Mouse (Mus musculus) cerebellum, adult 2 months (tissue): ENCODE results near the gene Ostf1. TPM values are rescaled to one million over a fixed set of nuclear protein-coding genes. Genes with fewer than 3 reads are reported as not detected.

Source experiments
- DNase-seq, 2 experiments: peaks; one replicate each; pipeline ENCODE4 v3.0.0; 2021
- H3K27ac ChIP-seq: fragments of 200-500 bp; 2 replicates; pipeline ENCODE4 v1.5.1; 2012; ENCODE audit warnings: low read length, control low read depth, inconsistent platforms; ENCODE audit not compliant: insufficient read depth
- H3K27me3 ChIP-seq: fragments of 200-500 bp; 2 replicates; pipeline ENCODE4 v1.6.1; 2012; ENCODE audit warnings: inconsistent platforms, mild to moderate bottlenecking, low read length, moderate library complexity; ENCODE audit not compliant: control insufficient read depth, insufficient read depth
- H3K4me1 ChIP-seq: fragments of 200-500 bp; 2 replicates; pipeline ENCODE4 v1.6.1; 2011; ENCODE audit warnings: low read length; ENCODE audit not compliant: control insufficient read depth, insufficient read depth
- H3K4me3 ChIP-seq: fragments of 200-500 bp; replicated peaks from 2 replicates; pipeline ENCODE3; 2011; ENCODE audit warnings: mild to moderate bottlenecking, low read depth, low read length, control low read depth; ENCODE audit not compliant: insufficient read depth
- CTCF ChIP-seq: fragments of 200-500 bp; IDR thresholded peaks from 2 replicates; pipeline ENCODE4 v1.5.1; 2011; ENCODE audit warnings: low read depth, mild to moderate bottlenecking, control low read depth, low read length, moderate library complexity, borderline replicate concordance; ENCODE audit not compliant: insufficient read depth
- POLR2A ChIP-seq: fragments of 200-500 bp; IDR thresholded peaks from 2 replicates; pipeline ENCODE4 v1.6.1; 2011; ENCODE audit warnings: low read length, control low read depth, borderline replicate concordance; ENCODE audit not compliant: insufficient read depth
- WGBS: fragments of 180-500 bp; shearing (Covaris S2); methylation state at CpG from one replicate; pipeline ENCODE4 v1.1.7; 2018; 5-methylcytosine and 5-hydroxymethylcytosine counted together
- polyA plus RNA-seq: library from polyadenylated mRNA; depleted of rRNA; stranded (reverse); fragments of >200 nt; gene quantifications from 2 replicates; pipeline ENCODE4 v1.2.3, GENCODE M21; 2012

Gene Ostf1
- polyA plus RNA-seq, 1 experiment, result 29.0 TPM

- no peak for DNase-seq
- Histone ChIP-seq H3K27ac (no peak overlapping the region), H3K4me1 (no peaks in the 10 kb centered on the region), H3K27me3 (no peaks in the 10 kb centered on the region), H3K4me3 (peak overlapping the region; percentile 71)
- TF ChIP-seq CTCF, result no peak
- TF ChIP-seq POLR2A, result no peak
- WGBS, result 18% methylated on average over 17 of the region's 17 CpGs
These were observed 1.2 kb downstream of the Ostf1 start for GRCm38 (mm10) chr19:18630221-18631119.

- Histone ChIP-seq H3K27ac (no peak overlapping the region), H3K4me1 (no peaks in the 10 kb centered on the region), H3K4me3 (no peak overlapping the region), H3K27me3 (no peaks in the 10 kb centered on the region)
- TF ChIP-seq POLR2A (no peak), CTCF (no peak)
- 85% methylated on average over 1 of the region's 1 CpGs for WGBS
- no peak for DNase-seq
These were observed 2.0 kb downstream of the Ostf1 start for GRCm38 (mm10) chr19:18629589-18629988.

- no peaks in the 10 kb centered on the region for H3K27me3 ChIP-seq
- no peaks in the 10 kb centered on the region for H3K4me1 ChIP-seq
- no peak for DNase-seq
- WGBS, result 68% methylated on average over 2 of the region's 2 CpGs
- no peak overlapping the region for H3K4me3 ChIP-seq
- H3K27ac ChIP-seq, result no peak overlapping the region
- TF ChIP-seq POLR2A, result no peak
- TF ChIP-seq CTCF, result no peak
These were observed 7.7 kb downstream of the Ostf1 start for GRCm38 (mm10) chr19:18623894-18624293.

- TF ChIP-seq POLR2A (no peak), CTCF (no peak)
- WGBS, result 79% methylated on average over 1 of the region's 1 CpGs
These were observed 11.9 kb downstream of the Ostf1 start for GRCm38 (mm10) chr19:18619691-18620090.

GRCm38 (mm10) chr19:18619060-18619459, 12.6 kb downstream of the Ostf1 start:
- no peaks in the 10 kb centered on the region for H3K27me3 ChIP-seq
- H3K4me3 ChIP-seq, result no peak overlapping the region
- 86% methylated on average over 5 of the region's 5 CpGs for WGBS
- H3K27ac ChIP-seq, result no peak overlapping the region
- TF ChIP-seq CTCF (no peak), POLR2A (no peak)
- DNase-seq, result no peak
- peaks cover 2% of the 10 kb centered on the region; the same call in 1 of the 2 replicates for H3K4me1 ChIP-seq

More at GRCm38 (mm10) chr19:18619691-18620090, 11.9 kb downstream of the Ostf1 start:
- no peak overlapping the region for H3K27ac ChIP-seq
- H3K4me1 ChIP-seq, result no peaks in the 10 kb centered on the region
- no peak overlapping the region for H3K4me3 ChIP-seq
- DNase-seq, result no peak
- no peaks in the 10 kb centered on the region for H3K27me3 ChIP-seq

- Histone ChIP-seq H3K27ac (no peak overlapping the region), H3K27me3 (no peaks in the 10 kb centered on the region), H3K4me1 (peaks cover 2% of the 10 kb centered on the region; the same call in 1 of the 2 replicates), H3K4me3 (no peak overlapping the region)
- 88% methylated on average over 1 of the region's 1 CpGs for WGBS
- TF ChIP-seq POLR2A (no peak), CTCF (no peak)
- no peak for DNase-seq
These were observed 14.1 kb downstream of the Ostf1 start for GRCm38 (mm10) chr19:18617504-18617903.

- WGBS, result 45% methylated on average over 9 of the region's 9 CpGs
- H3K4me1 ChIP-seq, result peaks cover 2% of the 10 kb centered on the region; the same call in 1 of the 2 replicates
- TF ChIP-seq POLR2A, result no peak
- no peak for TF ChIP-seq CTCF
- DNase-seq, result no peak
- no peaks in the 10 kb centered on the region for H3K27me3 ChIP-seq
- H3K4me3 ChIP-seq, result no peak overlapping the region
- no peak overlapping the region for H3K27ac ChIP-seq
These were observed 15.9 kb downstream of the Ostf1 start for GRCm38 (mm10) chr19:18615680-18616240.

- no peak overlapping the region for H3K27ac ChIP-seq
- DNase-seq, result no peak
- peaks cover 2% of the 10 kb centered on the region; the same call in 1 of the 2 replicates for H3K4me1 ChIP-seq
- 92% methylated on average over 7 of the region's 7 CpGs for WGBS
- no peak for TF ChIP-seq CTCF
- TF ChIP-seq POLR2A, result no peak
- H3K4me3 ChIP-seq, result no peak overlapping the region
- no peaks in the 10 kb centered on the region for H3K27me3 ChIP-seq
These were observed 17.3 kb downstream of the Ostf1 start for GRCm38 (mm10) chr19:18614337-18614736.
